Mouse (Mus musculus) megakaryocyte-erythroid progenitor cell, adult 5-6 weeks (primary cell): ENCODE measurements around the gene Gal3st1. TPM values are rescaled to one million over a fixed set of nuclear protein-coding genes. Genes with fewer than 3 reads are reported as not detected.

Experiments
- ATAC-seq: replicated peaks from 2 replicates; pipeline ENCODE4 v1.8.0; 2016; ENCODE audit warnings: mild to moderate bottlenecking, inconsistent platforms; ENCODE audit not compliant: severe bottlenecking, poor library complexity, low FRiP score, low TSS enrichment
- total RNA-seq, 2 experiments: library from RNA; stranded (forward) in 1 of 2; stranded (reverse) in 1 of 2; fragments of 200-1000, 215-1000 nt in 1 of 2; fragments of >200 nt in 1 of 2; fragmentation: Nextera tagmentation in 1 of 2; gene quantifications; 2 replicates each; pipeline ENCODE4 v1.2.3; 2014 to 2017

Gene Gal3st1
- total RNA-seq, 2 experiments from 2014 or later, result not detected

DNA sequence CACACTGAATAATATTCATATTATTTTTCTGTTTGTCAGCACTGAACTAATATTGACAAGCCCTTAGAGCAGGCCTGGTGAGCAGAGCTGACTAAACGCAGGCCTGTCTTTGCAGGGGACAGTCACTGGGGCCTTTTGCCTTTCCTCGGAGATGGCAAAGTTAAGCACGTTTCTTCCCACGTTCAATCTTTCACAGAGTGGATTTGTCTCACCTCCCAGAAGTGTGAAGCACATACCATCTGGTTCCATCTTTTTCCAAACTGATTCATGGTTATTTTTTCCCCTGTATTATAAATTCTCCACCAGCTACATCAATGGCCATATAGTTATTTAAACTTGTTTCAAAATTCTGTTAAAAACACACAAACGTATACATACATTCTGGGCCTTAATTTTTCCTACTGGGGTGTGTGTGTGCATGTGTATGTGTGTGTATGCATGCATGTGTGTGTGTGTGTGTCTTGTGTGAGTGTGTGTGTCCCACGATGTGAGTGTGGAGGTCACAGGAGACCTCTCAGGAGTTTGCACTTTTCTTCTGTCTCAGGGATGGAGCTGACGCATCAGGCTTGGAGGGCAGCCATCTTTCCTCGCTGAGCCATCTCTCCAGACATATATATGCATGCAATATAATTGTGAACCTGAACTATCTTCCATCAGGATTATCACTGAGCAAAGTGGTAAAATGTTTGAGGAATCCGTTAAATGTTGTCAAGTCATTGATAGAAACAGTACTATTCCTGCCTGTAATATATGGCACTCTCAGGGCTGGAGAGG, 44.3 kb downstream of the Gal3st1 start:
- no peak for ATAC-seq

- ATAC-seq, result no peak
Measured at GRCm38 (mm10) chr11:4029343-4029742, 45.9 kb downstream of the Gal3st1 start.

DNA sequence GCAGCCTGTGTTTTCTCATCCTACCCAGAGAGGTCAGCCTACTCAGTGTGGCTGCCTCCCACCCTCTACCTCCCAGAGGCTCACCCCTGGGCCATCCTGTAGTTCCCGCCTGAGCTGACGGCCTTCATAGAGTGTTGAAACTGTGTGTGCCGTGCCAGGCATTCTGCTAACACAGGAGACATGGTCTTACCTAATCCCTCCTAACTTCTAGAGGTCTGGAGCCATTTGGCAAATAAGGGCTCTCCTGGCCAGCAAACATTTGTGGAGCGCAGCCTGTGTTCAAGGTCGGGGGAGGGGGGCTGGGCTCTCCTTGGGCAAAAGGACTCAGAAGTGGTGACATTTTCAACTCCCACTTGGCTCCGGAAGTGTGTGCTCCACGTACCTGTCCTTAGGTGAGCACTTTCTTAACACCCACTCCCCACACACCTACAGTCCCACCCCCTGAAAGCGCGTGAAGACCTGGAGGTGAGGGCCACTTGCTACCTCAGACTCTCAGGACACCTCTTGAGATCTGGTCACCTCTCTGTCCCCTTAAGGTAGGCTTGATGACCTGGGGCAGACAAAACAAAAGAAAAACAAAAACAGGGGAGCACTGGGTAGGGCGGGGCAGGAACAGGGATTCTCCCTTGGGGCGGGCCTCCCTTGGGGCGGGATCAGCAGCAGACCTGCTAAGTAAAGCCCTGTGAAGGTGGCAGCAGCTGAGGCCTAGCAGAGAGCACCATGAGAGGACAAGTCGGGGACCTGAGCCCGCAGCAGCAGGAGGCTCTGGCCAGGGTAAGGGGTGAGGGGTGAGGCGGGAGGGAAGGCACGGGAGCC, 47.9 kb downstream of the Gal3st1 start, which contains the start of gene Sec14l4:
Gene Sec14l4 (plus strand): TSS at position 337 of the 816 bp plus-strand sequence.
- no peak for ATAC-seq

DNA sequence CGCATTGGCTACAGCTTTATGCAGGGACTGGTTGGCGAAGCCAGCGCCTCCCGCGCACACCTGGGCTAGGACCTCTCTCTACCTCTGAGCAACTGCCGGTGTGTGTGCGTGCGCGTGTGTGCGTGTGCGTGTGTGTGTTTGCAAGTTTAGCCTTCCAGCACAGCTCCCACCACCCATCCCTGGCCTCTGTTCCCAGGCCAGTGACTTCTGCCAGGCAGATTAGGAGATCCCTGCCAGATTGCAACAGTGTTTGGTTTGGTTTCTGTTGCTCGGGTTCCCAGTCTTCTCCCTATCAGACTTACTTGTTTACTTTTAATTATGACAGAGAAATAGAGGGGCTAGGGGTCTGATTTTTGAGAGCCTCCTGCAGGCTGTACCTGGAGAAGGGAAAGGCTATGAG, 48.5 kb downstream of the Gal3st1 start:
- no peak for ATAC-seq

DNA sequence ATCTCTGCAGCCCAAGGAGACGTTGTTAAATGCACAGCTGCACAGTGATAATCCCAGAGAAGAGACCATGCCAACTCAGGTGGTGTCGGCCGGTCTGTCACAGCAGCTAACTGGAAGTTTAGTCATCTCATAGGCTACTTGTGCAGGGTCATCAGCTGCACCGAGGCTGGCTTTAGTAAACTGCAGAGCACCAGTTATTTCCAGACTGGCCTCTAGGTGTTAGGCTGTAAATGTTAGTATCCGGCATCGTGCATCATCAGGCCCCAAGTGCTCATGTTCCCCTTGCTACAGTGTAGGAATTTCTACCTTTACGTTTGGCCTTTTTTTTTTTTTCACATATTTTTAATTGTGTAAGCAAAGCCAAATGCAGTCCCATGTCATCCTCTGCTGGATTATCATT, 50.0 kb downstream of the Gal3st1 start:
- ATAC-seq, result no peak

- no peak for ATAC-seq
Measured at GRCm38 (mm10) chr11:4034169-4034568, 50.7 kb downstream of the Gal3st1 start.

- ATAC-seq, result no peak
Measured at GRCm38 (mm10) chr11:4035116-4035892, 51.9 kb downstream of the Gal3st1 start.

DNA sequence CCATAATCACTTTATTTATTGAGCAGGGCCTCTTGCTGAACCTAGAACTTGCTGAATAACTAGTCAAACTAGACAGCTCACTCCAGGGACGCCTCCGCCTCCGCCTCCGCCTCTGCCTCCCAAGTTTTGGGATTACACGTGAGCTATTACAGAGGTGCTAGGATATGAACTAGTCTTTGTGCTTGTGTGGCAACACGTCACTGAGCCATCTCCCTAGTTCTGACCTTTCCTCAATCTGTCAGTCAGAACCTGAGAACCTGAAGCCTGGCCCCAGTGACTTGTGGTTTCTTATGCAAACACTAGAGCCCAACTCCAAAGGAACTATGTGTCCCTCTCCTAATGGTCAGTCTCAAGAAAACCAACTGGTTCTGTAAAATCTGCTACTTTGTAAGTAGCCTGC, 52.5 kb downstream of the Gal3st1 start:
- ATAC-seq, result no peak

DNA sequence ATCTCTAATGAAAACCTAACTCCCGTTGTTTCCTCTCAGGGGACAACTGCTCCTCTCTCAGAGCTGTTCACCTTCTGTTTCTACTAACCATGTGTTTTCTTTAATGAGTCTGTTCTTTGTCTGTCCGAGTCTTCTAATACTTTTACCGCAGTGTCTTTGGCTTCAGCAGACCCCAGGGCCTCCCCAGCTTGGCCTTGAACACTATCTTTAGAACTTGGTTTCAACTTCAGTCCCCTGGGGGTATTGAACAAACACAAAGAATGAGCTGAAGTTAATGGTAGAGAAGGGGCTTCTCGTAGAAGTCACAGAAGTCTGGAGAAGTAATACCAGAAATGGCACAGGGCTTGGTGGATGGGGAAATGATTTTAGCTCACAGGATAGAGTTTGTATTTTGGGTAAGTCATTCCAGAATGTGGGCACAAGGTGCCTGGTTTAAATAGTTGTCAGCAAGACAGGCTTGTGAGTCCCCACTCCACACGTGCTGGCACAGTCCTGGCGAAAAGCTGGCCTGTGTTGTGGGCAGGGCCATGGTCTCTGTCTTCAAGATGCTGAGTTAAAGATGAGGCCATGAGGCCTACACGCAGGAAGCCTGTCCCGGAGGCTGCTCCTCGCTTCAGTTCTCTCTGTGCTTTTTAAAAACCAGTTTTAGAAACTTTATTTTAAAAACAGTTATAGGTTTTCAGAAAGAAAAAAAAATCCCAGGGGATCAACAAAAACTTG, 53.1 kb downstream of the Gal3st1 start:
- no peak for ATAC-seq

- no peak for ATAC-seq
Measured at GRCm38 (mm10) chr11:4039951-4040350, 56.5 kb downstream of the Gal3st1 start.

GRCm38 (mm10) chr11:4041123-4041625, 57.7 kb downstream of the Gal3st1 start:
- no peak for ATAC-seq

DNA sequence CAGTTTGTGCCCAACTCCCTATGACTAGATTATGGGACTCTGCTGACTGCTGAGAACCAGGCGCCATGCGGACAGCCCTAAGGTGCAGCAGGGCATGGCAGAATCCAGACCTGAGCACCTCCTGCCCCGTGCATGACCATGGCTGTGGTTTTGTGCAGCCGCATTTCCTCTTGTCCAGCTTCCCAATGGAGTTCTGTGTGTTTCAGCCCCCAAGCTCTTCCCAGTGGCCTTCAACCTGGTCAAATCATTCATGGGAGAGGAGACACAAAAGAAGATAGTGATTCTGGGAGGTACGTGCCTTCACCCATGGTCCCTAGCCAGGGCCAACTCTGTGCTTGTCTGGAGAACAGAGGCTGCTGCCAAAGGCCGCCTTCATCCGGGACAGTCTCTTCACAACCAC, 59.6 kb downstream of the Gal3st1 start:
- no peak for ATAC-seq

GRCm38 (mm10) chr11:4046526-4046925, 63.1 kb downstream of the Gal3st1 start:
- ATAC-seq, result no peak

GRCm38 (mm10) chr11:4047766-4048165, 64.3 kb downstream of the Gal3st1 start:
- ATAC-seq, result no peak

DNA sequence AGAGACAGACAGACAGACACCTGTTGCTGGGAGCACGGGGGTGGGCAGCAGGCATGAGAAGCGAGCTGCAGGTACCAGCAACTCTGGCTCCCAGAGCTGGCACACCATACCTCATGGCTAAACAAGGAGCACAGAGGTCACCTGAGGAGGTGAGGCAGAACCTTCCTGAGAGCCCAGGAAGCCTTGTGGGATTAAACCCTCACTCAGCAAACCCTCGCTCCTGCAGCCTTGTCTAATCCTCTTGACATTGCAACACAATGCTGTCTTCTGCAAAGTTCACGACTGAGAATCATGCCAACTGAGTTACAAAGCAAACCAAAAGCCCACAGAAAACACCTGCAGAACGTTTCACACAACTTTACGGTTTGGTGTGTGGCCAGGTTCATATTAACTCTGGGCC, 65.0 kb downstream of the Gal3st1 start:
- ATAC-seq, result no peak
